Mouse (Mus musculus): ENCODE data around the gene Olfr676.
"Not testable (repeated sequence)": the region's sequence is repeated elsewhere in the genome, so short reads cannot be mapped to it uniquely, and the experiment has no call there.

DNA sequence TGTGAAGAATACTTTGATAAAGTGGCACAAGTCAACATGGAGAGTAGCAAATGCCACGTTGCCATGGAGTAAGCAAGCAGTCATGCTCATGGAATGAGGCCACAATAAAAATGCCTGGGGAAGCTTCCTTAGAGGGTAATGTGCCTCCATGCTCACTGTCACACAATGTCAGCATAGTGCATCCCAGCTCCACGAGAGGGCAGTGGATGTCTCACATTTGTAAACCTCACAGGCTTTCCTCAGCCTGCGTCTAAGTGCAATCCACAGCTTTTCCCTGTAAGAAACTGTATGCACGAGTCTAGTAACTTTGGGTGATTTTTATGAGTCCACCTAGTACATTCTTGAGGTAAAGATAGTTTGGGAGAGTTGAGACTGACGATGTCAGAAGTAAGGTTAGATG is 1.3 kb downstream of the Olfr676 start:
- TF ChIP-seq CTCF (IDR thresholded peaks at IDR 0.05; ENCODE audit: borderline replicate concordance, extremely low read depth, insufficient read depth, insufficient read length), result peak; percentile 16; the same call in 1 of the 2 replicates
- not testable (repeated sequence) for TF ChIP-seq POLR2A (IDR thresholded peaks at IDR 0.05; ENCODE audit: borderline replicate concordance, extremely low read depth, insufficient read depth, insufficient read length, poor library complexity, severe bottlenecking)

All from brain, embryonic 14.5 days (tissue).